Mouse (Mus musculus) kidney, adult 2 months (tissue): ENCODE data around the gene Flt1.

Source experiments
- CTCF ChIP-seq: fragments of 200-500 bp; conservative IDR thresholded peaks from 2 replicates; pipeline ENCODE4 v1.5.1; 2011; ENCODE audit warnings: low read depth, mild to moderate bottlenecking, control low read depth, low read length, moderate library complexity, mixed read lengths; ENCODE audit not compliant: insufficient read depth, insufficient read length
- POLR2A ChIP-seq: fragments of 200-500 bp; IDR thresholded peaks from one replicate; pipeline ENCODE4 v1.6.1; 2011; ENCODE audit warnings: low read depth, low read length, control low read depth

GRCm38 (mm10) chr5:147736766-147737280 lies 11.0 kb upstream of the Flt1 start:
- no peak for TF ChIP-seq POLR2A
- TF ChIP-seq CTCF: no peak
